Mouse (Mus musculus): ENCODE results near the gene Arfgef3. TPM values are rescaled to one million over a fixed set of nuclear protein-coding genes. Genes with fewer than 3 reads are reported as not detected.
"Not testable (repeated sequence)": the region's sequence is repeated elsewhere in the genome, so short reads cannot be mapped to it uniquely, and the experiment has no call there.

Gene Arfgef3
- polyA plus RNA-seq, 1 experiment from 2014 or later, result 2.8 TPM

- Histone ChIP-seq H3K27me3 (replicated peaks; ENCODE audit: control insufficient read depth, insufficient read depth, low read length) (no peaks in the 10 kb centered on the region), H3K27ac (ENCODE audit: low read depth, low read length) (no peak overlapping the region), H3K9me3 (replicated peaks; ENCODE audit: control insufficient read depth, low read length) (no peaks in the 10 kb centered on the region), H3K9ac (ENCODE audit: low read length) (no peak overlapping the region), H3K4me3 (ENCODE audit: low read depth, low read length) (no peak overlapping the region), H3K4me1 (ENCODE audit: control insufficient read depth, insufficient read depth, low read length) (no peaks in the 10 kb centered on the region), H3K4me2 (ENCODE audit: low read length) (no peak overlapping the region), H3K36me3 (ENCODE audit: control insufficient read depth, insufficient read depth, low read length) (no peaks in the 10 kb centered on the region)
- no peak for ATAC-seq
- no peak for DNase-seq (ENCODE audit: low spot score)
- 95% methylated on average over 9 of the region's 9 CpGs for WGBS
Observed at GRCm38 (mm10) chr10:18635450-18635849, 108.3 kb downstream of the Arfgef3 start.

- Histone ChIP-seq H3K27me3 (replicated peaks; ENCODE audit: control insufficient read depth, insufficient read depth, low read length) (no peaks in the 10 kb centered on the region), H3K27ac (ENCODE audit: low read depth, low read length) (no peak overlapping the region), H3K9ac (ENCODE audit: low read length) (no peak overlapping the region), H3K9me3 (replicated peaks; ENCODE audit: control insufficient read depth, low read length) (no peaks in the 10 kb centered on the region), H3K4me1 (ENCODE audit: control insufficient read depth, insufficient read depth, low read length) (no peaks in the 10 kb centered on the region), H3K4me2 (ENCODE audit: low read length) (no peak overlapping the region), H3K4me3 (ENCODE audit: low read depth, low read length) (no peak overlapping the region), H3K36me3 (ENCODE audit: control insufficient read depth, insufficient read depth, low read length) (0 out of 2 replicates have a peak, but pooled peaks cover 2% of the 10 kb centered on the region)
- 81% methylated on average over 7 of the region's 7 CpGs for WGBS
- no peak for DNase-seq (ENCODE audit: low spot score)
- no peak for ATAC-seq
Observed at GRCm38 (mm10) chr10:18634405-18634985, 109.3 kb downstream of the Arfgef3 start.

GRCm38 (mm10) chr10:18630498-18630897, 113.3 kb downstream of the Arfgef3 start:
- WGBS, result 92% methylated on average over 8 of the region's 8 CpGs
- 0 out of 2 replicates have a peak, but pooled peaks cover 2% of the 10 kb centered on the region for H3K36me3 ChIP-seq (ENCODE audit: control insufficient read depth, insufficient read depth, low read length)
- H3K4me2 ChIP-seq (ENCODE audit: low read length), result no peak overlapping the region
- DNase-seq (ENCODE audit: low spot score), result no peak
- no peak overlapping the region for H3K9ac ChIP-seq (ENCODE audit: low read length)
- H3K27ac ChIP-seq (ENCODE audit: low read depth, low read length), result no peak overlapping the region
- no peaks in the 10 kb centered on the region for H3K4me1 ChIP-seq (ENCODE audit: control insufficient read depth, insufficient read depth, low read length)
- H3K27me3 ChIP-seq (replicated peaks; ENCODE audit: control insufficient read depth, insufficient read depth, low read length), result no peaks in the 10 kb centered on the region
- no peak overlapping the region for H3K4me3 ChIP-seq (ENCODE audit: low read depth, low read length)
- H3K9me3 ChIP-seq (replicated peaks; ENCODE audit: control insufficient read depth, low read length), result no peaks in the 10 kb centered on the region
- no peak for ATAC-seq

- no peak for ATAC-seq
- no peak for DNase-seq (ENCODE audit: low spot score)
- H3K4me2 ChIP-seq (ENCODE audit: low read length), result no peak overlapping the region
Observed at GRCm38 (mm10) chr10:18627530-18627929, 116.2 kb downstream of the Arfgef3 start.

GRCm38 (mm10) chr10:18612796-18613195, 131.0 kb downstream of the Arfgef3 start:
- ATAC-seq, result no peak
- no peak for DNase-seq (ENCODE audit: low spot score)
- 76% methylated on average over 2 of the region's 2 CpGs for WGBS
- Histone ChIP-seq H3K4me2 (ENCODE audit: low read length) (no peak overlapping the region), H3K36me3 (ENCODE audit: control insufficient read depth, insufficient read depth, low read length) (0 out of 2 replicates have a peak, but pooled peaks cover 4% of the 10 kb centered on the region), H3K9me3 (replicated peaks; ENCODE audit: control insufficient read depth, low read length) (no peaks in the 10 kb centered on the region), H3K4me1 (ENCODE audit: control insufficient read depth, insufficient read depth, low read length) (no peaks in the 10 kb centered on the region), H3K27me3 (replicated peaks; ENCODE audit: control insufficient read depth, insufficient read depth, low read length) (no peaks in the 10 kb centered on the region), H3K27ac (ENCODE audit: low read depth, low read length) (no peak overlapping the region), H3K4me3 (ENCODE audit: low read depth, low read length) (no peak overlapping the region), H3K9ac (ENCODE audit: low read length) (no peak overlapping the region)

More at GRCm38 (mm10) chr10:18627530-18627929, 116.2 kb downstream of the Arfgef3 start:
- Histone ChIP-seq H3K27ac (ENCODE audit: low read depth, low read length) (no peak overlapping the region), H3K36me3 (ENCODE audit: control insufficient read depth, insufficient read depth, low read length) (0 out of 2 replicates have a peak, but pooled peaks cover 2% of the 10 kb centered on the region), H3K9ac (ENCODE audit: low read length) (no peak overlapping the region), H3K9me3 (replicated peaks; ENCODE audit: control insufficient read depth, low read length) (no peaks in the 10 kb centered on the region), H3K4me3 (ENCODE audit: low read depth, low read length) (no peak overlapping the region), H3K4me1 (ENCODE audit: control insufficient read depth, insufficient read depth, low read length) (no peaks in the 10 kb centered on the region), H3K27me3 (replicated peaks; ENCODE audit: control insufficient read depth, insufficient read depth, low read length) (no peaks in the 10 kb centered on the region)
- 89% methylated on average over 6 of the region's 6 CpGs for WGBS

- not testable (repeated sequence) for H3K4me2 ChIP-seq (ENCODE audit: low read length); H3K9ac ChIP-seq (ENCODE audit: low read length); H3K4me3 ChIP-seq (ENCODE audit: low read depth, low read length); H3K9me3 ChIP-seq (replicated peaks; ENCODE audit: control insufficient read depth, low read length); DNase-seq (ENCODE audit: low spot score); H3K27ac ChIP-seq (ENCODE audit: low read depth, low read length); H3K36me3 ChIP-seq (ENCODE audit: control insufficient read depth, insufficient read depth, low read length); H3K4me1 ChIP-seq (ENCODE audit: control insufficient read depth, insufficient read depth, low read length); H3K27me3 ChIP-seq (replicated peaks; ENCODE audit: control insufficient read depth, insufficient read depth, low read length); ATAC-seq
- 56% methylated on average over 5 of the region's 5 CpGs for WGBS
Observed at GRCm38 (mm10) chr10:18604827-18605535, 138.8 kb downstream of the Arfgef3 start.

GRCm38 (mm10) chr10:18602030-18602429, 141.7 kb downstream of the Arfgef3 start:
- DNase-seq (ENCODE audit: low spot score) (peak; percentile 81), ATAC-seq (peak; percentile 65)
- H3K4me3 ChIP-seq (ENCODE audit: low read depth, low read length), result no peak overlapping the region
- no peaks in the 10 kb centered on the region for H3K9me3 ChIP-seq (replicated peaks; ENCODE audit: control insufficient read depth, low read length)
- no peak overlapping the region for H3K9ac ChIP-seq (ENCODE audit: low read length)
- H3K4me1 ChIP-seq (ENCODE audit: control insufficient read depth, insufficient read depth, low read length), result no peaks in the 10 kb centered on the region
- 12% methylated on average over 4 of the region's 4 CpGs for WGBS
- H3K27me3 ChIP-seq (replicated peaks; ENCODE audit: control insufficient read depth, insufficient read depth, low read length), result no peaks in the 10 kb centered on the region
- no peak overlapping the region for H3K4me2 ChIP-seq (ENCODE audit: low read length)
- no peak overlapping the region for H3K27ac ChIP-seq (ENCODE audit: low read depth, low read length)
- H3K36me3 ChIP-seq (ENCODE audit: control insufficient read depth, insufficient read depth, low read length), result peaks cover 5% of the 10 kb centered on the region

GRCm38 (mm10) chr10:18597601-18598000, 146.1 kb downstream of the Arfgef3 start:
- Histone ChIP-seq H3K9me3 (replicated peaks; ENCODE audit: control insufficient read depth, low read length) (no peaks in the 10 kb centered on the region), H3K27ac (ENCODE audit: low read depth, low read length) (no peak overlapping the region), H3K4me2 (ENCODE audit: low read length) (no peak overlapping the region), H3K27me3 (replicated peaks; ENCODE audit: control insufficient read depth, insufficient read depth, low read length) (no peaks in the 10 kb centered on the region), H3K4me1 (ENCODE audit: control insufficient read depth, insufficient read depth, low read length) (no peaks in the 10 kb centered on the region), H3K4me3 (ENCODE audit: low read depth, low read length) (no peak overlapping the region), H3K36me3 (ENCODE audit: control insufficient read depth, insufficient read depth, low read length) (peaks cover 7% of the 10 kb centered on the region), H3K9ac (ENCODE audit: low read length) (no peak overlapping the region)
- ATAC-seq, result no peak
- 95% methylated on average over 6 of the region's 6 CpGs for WGBS
- no peak for DNase-seq (ENCODE audit: low spot score)

- Histone ChIP-seq H3K9me3 (replicated peaks; ENCODE audit: control insufficient read depth, low read length) (no peaks in the 10 kb centered on the region), H3K4me2 (ENCODE audit: low read length) (no peak overlapping the region), H3K36me3 (ENCODE audit: control insufficient read depth, insufficient read depth, low read length) (peaks cover 14% of the 10 kb centered on the region), H3K27ac (ENCODE audit: low read depth, low read length) (no peak overlapping the region), H3K27me3 (replicated peaks; ENCODE audit: control insufficient read depth, insufficient read depth, low read length) (no peaks in the 10 kb centered on the region), H3K4me1 (ENCODE audit: control insufficient read depth, insufficient read depth, low read length) (no peaks in the 10 kb centered on the region), H3K4me3 (ENCODE audit: low read depth, low read length) (no peak overlapping the region), H3K9ac (ENCODE audit: low read length) (no peak overlapping the region)
- no peak for ATAC-seq
- DNase-seq (ENCODE audit: low spot score), result no peak
- WGBS, result 91% methylated on average over 5 of the region's 5 CpGs
Observed at GRCm38 (mm10) chr10:18589455-18589854, 154.3 kb downstream of the Arfgef3 start.

Data from forebrain, embryonic 14.5 days (tissue).